Mouse (Mus musculus) liver, adult 2 months (tissue): Measurements from ENCODE around the gene Thada.

ENCODE experiments used
- CTCF ChIP-seq: fragments of 200-500 bp; IDR thresholded peaks from 2 replicates; pipeline ENCODE4 v1.5.1; 2011; ENCODE audit warnings: low read depth, low read length, control low read depth
- POLR2A ChIP-seq: fragments of 200-500 bp; IDR thresholded peaks from 2 replicates; pipeline ENCODE4 v1.6.1; 2011; ENCODE audit warnings: low read length, control low read depth; ENCODE audit not compliant: insufficient read depth; ENCODE audit errors: extremely low read depth

- no peak for TF ChIP-seq CTCF
- TF ChIP-seq POLR2A, result no peak
Measured at GRCm38 (mm10) chr17:84143219-84143844, 322.7 kb downstream of the Thada start.
